Mouse (Mus musculus) thymus, adult 2 months (tissue): ENCODE measurements at regions not wholly inside any gene's neighbourhood (a gene's known extent, or its start where the extent isn't known, plus 50 kb on each side); places are given as distances from the start of the nearest gene placed in this dataset.

Experiments
- DNase-seq: peaks from one replicate; pipeline ENCODE4 v3.0.0; 2021
- H3K27ac ChIP-seq: fragments of 200-500 bp; 2 replicates; pipeline ENCODE4 v1.5.1; 2012; ENCODE audit warnings: low read length, control low read depth; ENCODE audit not compliant: control insufficient read depth, insufficient read depth
- H3K27me3 ChIP-seq: fragments of 200-500 bp; 2 replicates; pipeline ENCODE4 v1.6.1; 2012; ENCODE audit warnings: mild to moderate bottlenecking, low read length, moderate library complexity, mixed read lengths; ENCODE audit not compliant: control insufficient read depth, insufficient read depth
- H3K36me3 ChIP-seq: fragments of 200-500 bp; 2 replicates; pipeline ENCODE4 v1.6.1; 2012; ENCODE audit warnings: mild to moderate bottlenecking, low read length, moderate library complexity; ENCODE audit not compliant: control insufficient read depth, insufficient read depth
- H3K4me1 ChIP-seq: fragments of 200-500 bp; replicated peaks from 2 replicates; pipeline ENCODE4 v1.6.1; 2012; ENCODE audit warnings: low read length; ENCODE audit not compliant: control insufficient read depth, insufficient read depth
- H3K4me3 ChIP-seq: fragments of 200-500 bp; 2 replicates; pipeline ENCODE4 v1.5.1; 2012; ENCODE audit warnings: mild to moderate bottlenecking, low read length, control low read depth, moderate library complexity; ENCODE audit not compliant: control insufficient read depth, insufficient read depth
- CTCF ChIP-seq: fragments of 200-500 bp; IDR thresholded peaks from 2 replicates; pipeline ENCODE4 v1.5.1; 2012; ENCODE audit warnings: mild to moderate bottlenecking, control low read depth, low read length, moderate library complexity, borderline replicate concordance; ENCODE audit not compliant: control insufficient read depth, poor library complexity, insufficient read depth; ENCODE audit errors: extremely low read depth
- POLR2A ChIP-seq: fragments of 200-500 bp; IDR thresholded peaks from 2 replicates; pipeline ENCODE4 v1.6.1; 2012; ENCODE audit warnings: mild to moderate bottlenecking, low read length, control low read depth, moderate library complexity; ENCODE audit not compliant: control insufficient read depth, poor library complexity, insufficient read depth; ENCODE audit errors: extremely low read depth
- WGBS: fragments of 180-500 bp; shearing (Covaris S2); methylation state at CpG from one replicate; pipeline ENCODE4 v1.1.7; 2018; 5-methylcytosine and 5-hydroxymethylcytosine counted together

DNA sequence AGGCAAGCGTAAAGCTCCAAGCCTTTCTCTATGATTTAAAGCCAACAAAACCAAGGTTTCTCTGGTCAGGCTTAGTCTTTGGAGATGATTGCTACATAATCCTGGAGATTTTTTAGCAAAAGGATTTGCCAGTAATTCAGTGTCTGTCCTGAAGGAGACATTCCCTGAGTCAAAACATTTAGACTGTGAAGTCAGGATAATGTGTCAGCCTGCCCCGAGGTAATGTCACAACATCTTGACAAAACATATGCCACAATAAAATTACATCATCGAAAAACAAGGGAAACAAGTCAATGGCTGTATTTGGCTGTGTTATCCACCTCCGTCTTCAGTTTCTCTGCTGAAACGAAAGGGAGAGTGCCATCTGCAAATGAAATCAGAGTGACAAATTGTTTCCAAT is 101.8 kb downstream of the Npy start:
- WGBS, result 89% methylated on average over 5 of the region's 5 CpGs
- H3K4me3 ChIP-seq, result no peak overlapping the region
- H3K4me1 ChIP-seq, result no peaks in the 10 kb centered on the region
- H3K36me3 ChIP-seq, result no peaks in the 10 kb centered on the region
- no peak overlapping the region for H3K27ac ChIP-seq
- no peaks in the 10 kb centered on the region for H3K27me3 ChIP-seq
- TF ChIP-seq CTCF (no peak), POLR2A (no peak)
- no peak for DNase-seq

DNA sequence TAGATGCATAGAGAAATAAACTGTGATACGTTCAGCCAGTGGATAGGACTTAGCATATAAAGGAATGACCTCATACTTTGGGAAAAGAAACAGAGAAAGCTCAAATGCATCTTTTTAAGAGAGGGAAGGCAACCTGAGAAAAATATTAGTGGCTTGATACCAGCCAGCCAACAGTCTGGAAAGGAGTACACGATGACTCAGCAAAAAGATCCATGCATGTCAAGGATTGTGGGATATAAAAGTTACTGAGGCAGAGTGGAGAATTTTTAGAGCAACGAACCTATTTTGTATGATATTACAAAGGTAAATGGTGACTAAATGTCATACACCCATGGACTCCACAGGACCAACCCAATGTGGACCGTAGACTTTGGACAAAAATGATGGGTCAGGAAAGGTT is 105.6 kb downstream of the Npy start:
- no peaks in the 10 kb centered on the region for H3K36me3 ChIP-seq
- H3K4me3 ChIP-seq, result no peak overlapping the region
- no peaks in the 10 kb centered on the region for H3K27me3 ChIP-seq
- H3K27ac ChIP-seq, result no peak overlapping the region
- DNase-seq, result no peak
- TF ChIP-seq CTCF (no peak), POLR2A (no peak)
- WGBS, result 91% methylated on average over 4 of the region's 4 CpGs
- no peaks in the 10 kb centered on the region for H3K4me1 ChIP-seq

DNA sequence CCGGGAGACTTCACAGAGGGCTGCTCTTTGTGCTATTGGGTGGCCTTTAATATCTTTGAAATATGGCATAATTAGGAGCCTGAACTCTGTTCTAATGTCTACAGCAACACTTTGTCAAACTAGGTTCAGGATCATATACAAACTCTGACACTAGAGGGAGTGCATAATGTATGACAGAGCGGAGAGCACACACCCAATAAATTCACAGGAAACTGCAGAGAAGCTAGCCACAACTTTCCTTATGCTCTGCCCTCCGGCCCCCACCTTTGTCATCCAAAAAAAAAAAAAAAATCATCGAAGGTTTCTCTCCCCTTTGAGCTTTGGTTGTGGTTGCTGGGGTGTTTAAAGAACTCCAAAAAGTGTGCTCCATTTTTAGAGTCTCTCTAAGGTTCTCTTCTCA is 107.6 kb downstream of the Npy start:
- TF ChIP-seq CTCF (no peak), POLR2A (no peak)
- no peaks in the 10 kb centered on the region for H3K27me3 ChIP-seq
- no peak overlapping the region for H3K4me3 ChIP-seq
- 5% methylated on average over 4 of the region's 4 CpGs for WGBS
- H3K36me3 ChIP-seq, result no peaks in the 10 kb centered on the region
- peak; percentile 44 for DNase-seq
- H3K27ac ChIP-seq, result no peak overlapping the region
- H3K4me1 ChIP-seq, result no peaks in the 10 kb centered on the region

DNA sequence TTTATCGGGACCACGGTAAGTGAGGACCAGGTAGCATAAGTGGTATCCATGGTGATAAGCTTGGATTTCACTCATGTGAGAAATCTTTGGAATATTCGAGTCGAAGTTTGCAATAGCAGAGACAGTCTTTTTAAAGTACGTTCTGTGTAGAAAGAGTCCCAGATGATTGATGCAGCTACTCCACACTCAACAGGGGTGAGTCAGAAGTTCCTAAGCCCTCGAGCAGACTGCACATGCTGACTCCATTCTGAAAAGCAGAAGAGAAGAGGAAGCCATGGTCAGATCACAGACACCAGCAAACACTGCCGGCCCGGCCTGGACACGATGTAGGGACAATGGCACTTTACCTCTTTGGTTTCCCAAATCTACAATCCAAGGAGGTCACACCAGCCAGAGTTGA is 120.6 kb downstream of the Npy start:
- no peak overlapping the region for H3K4me3 ChIP-seq
- H3K27me3 ChIP-seq, result no peaks in the 10 kb centered on the region
- WGBS, result 85% methylated on average over 9 of the region's 9 CpGs
- no peak for DNase-seq
- no peaks in the 10 kb centered on the region for H3K36me3 ChIP-seq
- no peak overlapping the region for H3K27ac ChIP-seq
- TF ChIP-seq CTCF (no peak), POLR2A (no peak)
- H3K4me1 ChIP-seq, result no peaks in the 10 kb centered on the region

DNA sequence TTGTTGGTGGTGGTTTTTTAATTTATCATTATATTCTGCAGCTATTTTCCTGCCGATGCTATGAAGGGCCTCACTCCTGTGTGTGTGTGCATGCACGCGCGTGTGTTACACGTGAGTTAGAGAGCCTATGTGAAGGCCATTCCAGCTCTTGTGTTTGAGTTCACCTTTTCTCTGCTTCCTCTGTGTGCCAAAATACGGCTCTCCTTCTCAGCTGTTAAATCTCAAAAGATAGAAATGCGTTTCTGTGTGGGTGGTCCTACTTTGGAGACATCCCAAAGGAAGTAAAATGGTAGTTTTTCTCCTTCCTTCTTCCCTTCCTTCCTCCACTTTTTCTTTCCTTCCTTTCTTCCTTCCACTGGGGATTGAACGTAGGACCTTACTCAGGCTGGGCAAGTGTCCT is 136.4 kb downstream of the Npy start:
- no peaks in the 10 kb centered on the region for H3K36me3 ChIP-seq
- TF ChIP-seq POLR2A (no peak), CTCF (no peak)
- no peaks in the 10 kb centered on the region for H3K27me3 ChIP-seq
- H3K4me3 ChIP-seq, result no peak overlapping the region
- 96% methylated on average over 8 of the region's 8 CpGs for WGBS
- H3K27ac ChIP-seq, result no peak overlapping the region
- H3K4me1 ChIP-seq, result no peaks in the 10 kb centered on the region
- DNase-seq, result no peak

DNA sequence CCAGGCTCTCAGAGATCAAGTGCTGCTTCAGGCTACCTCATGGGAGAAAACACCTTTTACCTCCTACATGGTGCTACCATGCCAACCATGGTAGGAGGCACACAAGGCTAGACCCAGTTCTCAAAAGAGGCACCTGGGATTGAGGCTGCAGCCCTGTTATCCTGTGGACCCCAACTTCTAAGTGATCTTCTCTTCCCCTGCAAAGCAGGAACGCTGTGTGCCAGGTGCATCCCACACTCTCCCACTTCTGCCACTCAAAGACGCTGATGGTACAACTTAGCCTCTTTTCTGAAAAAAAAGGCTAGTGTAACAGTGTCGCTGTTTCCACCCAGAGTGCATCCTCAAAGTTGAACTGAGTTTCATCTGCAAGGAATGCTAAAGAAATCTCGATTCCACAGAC is 138.7 kb downstream of the Npy start:
- no peak for TF ChIP-seq POLR2A
- TF ChIP-seq CTCF, result no peak
- H3K36me3 ChIP-seq, result no peaks in the 10 kb centered on the region
- no peaks in the 10 kb centered on the region for H3K4me1 ChIP-seq
- no peak overlapping the region for H3K4me3 ChIP-seq
- WGBS, result 96% methylated on average over 4 of the region's 4 CpGs
- no peak for DNase-seq
- H3K27me3 ChIP-seq, result no peaks in the 10 kb centered on the region
- H3K27ac ChIP-seq, result no peak overlapping the region

DNA sequence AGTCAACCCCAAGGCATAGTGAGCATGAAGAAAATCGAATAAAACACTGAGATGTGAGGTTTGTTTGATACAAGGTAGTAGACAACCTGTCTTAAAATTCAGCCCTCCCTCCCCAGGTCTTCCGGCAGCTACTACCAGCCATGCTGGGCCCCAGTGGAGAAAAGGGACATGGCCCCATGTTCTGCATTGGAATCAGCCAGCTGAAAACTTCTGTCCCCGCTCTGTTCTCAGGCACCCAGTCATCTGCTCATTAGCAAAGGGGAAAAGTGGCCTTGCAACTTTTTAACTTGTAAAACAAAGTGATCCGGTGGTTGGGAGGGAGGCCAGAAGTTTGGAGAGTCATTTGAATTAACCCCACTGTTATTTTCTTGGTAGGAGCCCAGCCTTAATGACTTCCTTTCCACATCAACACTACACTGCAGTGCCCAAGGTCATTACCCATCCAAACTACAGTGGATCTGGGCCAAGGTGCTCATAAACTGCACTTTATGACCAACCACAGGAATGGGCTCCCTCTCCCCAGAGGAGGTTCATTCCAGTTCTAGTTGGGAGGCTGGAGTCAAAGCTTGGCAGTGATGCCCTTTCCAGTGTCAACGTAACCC is 143.5 kb downstream of the Npy start:
- DNase-seq, result no peak

More for the DNA sequence above, 143.5 kb downstream of the Npy start:
- Histone ChIP-seq H3K4me1 (no peaks in the 10 kb centered on the region), H3K36me3 (no peaks in the 10 kb centered on the region), H3K27ac (no peak overlapping the region), H3K27me3 (no peaks in the 10 kb centered on the region), H3K4me3 (no peak overlapping the region)
- TF ChIP-seq CTCF (no peak), POLR2A (no peak)
- WGBS, result 90% methylated on average over 5 of the region's 5 CpGs
